Mouse (Mus musculus) E14TG2a.4 (cell line): Measurements from ENCODE around the gene Ptpn18.

ENCODE experiments used
- CTCF ChIP-seq: conservative IDR thresholded peaks from 2 replicates; pipeline ENCODE4 v1.5.1; 2014; ENCODE audit warnings: low read length
- NANOG ChIP-seq: IDR thresholded peaks from 2 replicates; pipeline ENCODE4 v1.6.1; 2014; ENCODE audit warnings: borderline replicate concordance, low read length, mixed read lengths
- POU5F1 ChIP-seq: IDR thresholded peaks from 2 replicates; pipeline ENCODE4 v1.6.1; 2014; ENCODE audit warnings: low read length, borderline replicate concordance

DNA sequence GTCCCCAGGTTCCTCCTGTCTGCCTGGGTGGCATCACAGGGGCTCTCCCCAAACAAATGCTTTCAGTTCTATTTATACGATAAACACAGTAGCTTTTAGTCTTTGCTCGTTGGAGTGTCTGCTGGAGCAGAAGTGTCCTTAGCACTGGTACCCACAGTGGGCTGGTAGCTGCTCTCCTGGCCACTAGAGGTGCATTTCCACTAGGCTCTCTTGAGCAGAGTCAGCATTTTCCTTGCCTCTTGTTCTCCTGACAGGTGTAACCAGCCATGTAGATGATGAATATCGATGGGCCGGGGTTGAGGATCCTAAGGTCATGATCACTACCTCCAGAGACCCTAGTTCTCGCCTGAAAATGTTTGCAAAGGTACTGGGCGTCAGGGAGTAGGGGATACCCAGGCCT, 16.4 kb upstream of the Ptpn18 start:
- TF ChIP-seq CTCF, result no peak
- no peak for TF ChIP-seq POU5F1
- no peak for TF ChIP-seq NANOG
